In genomic region chr10:75044459-75044858, GRCm38 (mm10) we compare ENCODE assay signal across 21 mouse cellular contexts. TPM values are rescaled to one million over a fixed set of nuclear protein-coding genes. Genes with fewer than 3 reads are reported as not detected.
DNase-seq lines count a peak whose midpoint lies in the region; ATAC-seq and TF ChIP-seq lines count a peak whose summit lies in the region.
"Had no signal": no experiment of that assay in that cellular context is flagged by ENCODE, and none has a peak within 500 bp of the region (broad histone marks: within the 10 kb centered on the region; RNA-seq: fewer than 3 reads in every experiment).

No protein-coding gene starts in this region.

- no peak overlapping the region for H3K27ac ChIP-seq in forebrain, embryonic 12.5 days
- no peak overlapping the region for H3K27ac ChIP-seq in forebrain, embryonic 16.5 days (ENCODE audit: low read length)
- 0 out of 2 replicates have a peak overlapping the region, but pooled peaks have one; percentile 13 for H3K27ac ChIP-seq in midbrain, embryonic 10.5 days (replicated peaks)
- no peak overlapping the region for H3K27ac ChIP-seq in midbrain, embryonic 11.5 days (ENCODE audit: low read depth, low read length)
- no peak overlapping the region for H3K27ac ChIP-seq in liver, embryonic 14.5 days
- no peak overlapping the region for H3K27ac ChIP-seq in stomach, postnatal 0 days (replicated peaks)
- no peak overlapping the region for H3K27ac ChIP-seq in neural tube, embryonic 15.5 days (replicated peaks)
- H3K27ac ChIP-seq: heart, embryonic 15.5 days; left cerebral cortex, adult 2 months; macrophage; neural tube, embryonic 12.5 days had no signal

- 0 out of 2 replicates have a peak, but pooled peaks cover 6% of the 10 kb centered on the region for H3K36me3 ChIP-seq in forebrain, embryonic 12.5 days (replicated peaks)
- H3K36me3 ChIP-seq in forebrain, embryonic 16.5 days (ENCODE audit: control insufficient read depth, insufficient read depth): no peaks in the 10 kb centered on the region
- peaks cover 10% of the 10 kb centered on the region for H3K36me3 ChIP-seq in midbrain, embryonic 10.5 days
- no peaks in the 10 kb centered on the region for H3K36me3 ChIP-seq in midbrain, embryonic 11.5 days (ENCODE audit: control insufficient read depth, insufficient read depth, low read length)
- H3K36me3 ChIP-seq in liver, embryonic 14.5 days (replicated peaks; ENCODE audit: control insufficient read depth, insufficient read depth, low read depth): no peaks in the 10 kb centered on the region
- no peaks in the 10 kb centered on the region for H3K36me3 ChIP-seq in stomach, postnatal 0 days (ENCODE audit: control insufficient read depth, insufficient read depth, low read length)
- peaks cover 15% of the 10 kb centered on the region; the same call in 1 of the 2 replicates for H3K36me3 ChIP-seq in neural tube, embryonic 15.5 days
- H3K36me3 ChIP-seq: heart, embryonic 15.5 days; neural tube, embryonic 12.5 days had no signal

- no peak for TF ChIP-seq CTCF in liver, embryonic 14.5 days (IDR thresholded peaks at IDR 0.05; ENCODE audit: low read depth)
- TF ChIP-seq CTCF in stomach, postnatal 0 days (IDR thresholded peaks at IDR 0.05; ENCODE audit: low read depth): no peak

- no peaks in the 10 kb centered on the region for H3K27me3 ChIP-seq in forebrain, embryonic 12.5 days
- no peaks in the 10 kb centered on the region for H3K27me3 ChIP-seq in forebrain, embryonic 16.5 days (replicated peaks; ENCODE audit: control insufficient read depth, insufficient read depth, low read length)
- H3K27me3 ChIP-seq in midbrain, embryonic 10.5 days (ENCODE audit: low read depth, poor library complexity, severe bottlenecking): no peaks in the 10 kb centered on the region
- H3K27me3 ChIP-seq in midbrain, embryonic 11.5 days (ENCODE audit: control insufficient read depth, insufficient read depth, low read length): no peaks in the 10 kb centered on the region
- no peaks in the 10 kb centered on the region for H3K27me3 ChIP-seq in liver, embryonic 14.5 days (ENCODE audit: control insufficient read depth, insufficient read depth, low read length)
- H3K27me3 ChIP-seq in stomach, postnatal 0 days (ENCODE audit: control insufficient read depth, insufficient read depth, low read length): no peaks in the 10 kb centered on the region
- no peaks in the 10 kb centered on the region for H3K27me3 ChIP-seq in neural tube, embryonic 15.5 days (replicated peaks)
- H3K27me3 ChIP-seq: heart, embryonic 15.5 days; neural tube, embryonic 12.5 days had no signal

- H3K4me3 ChIP-seq in forebrain, embryonic 12.5 days (replicated peaks): no peak overlapping the region
- no peak overlapping the region for H3K4me3 ChIP-seq in forebrain, embryonic 16.5 days (replicated peaks; ENCODE audit: low read length)
- no peak overlapping the region for H3K4me3 ChIP-seq in midbrain, embryonic 10.5 days
- no peak overlapping the region for H3K4me3 ChIP-seq in midbrain, embryonic 11.5 days (ENCODE audit: low read depth, low read length)
- H3K4me3 ChIP-seq in liver, embryonic 14.5 days (ENCODE audit: insufficient read depth in 1 of 2, low read depth in 2 of 2, low read length in 2 of 2): no peak overlapping the region
- no peak overlapping the region for H3K4me3 ChIP-seq in stomach, postnatal 0 days (ENCODE audit: low read depth, low read length)
- no peak overlapping the region for H3K4me3 ChIP-seq in neural tube, embryonic 15.5 days (replicated peaks)
- H3K4me3 ChIP-seq: heart, embryonic 15.5 days; left cerebral cortex, adult 2 months; neural tube, embryonic 12.5 days had no signal

- H3K4me1 ChIP-seq in forebrain, embryonic 12.5 days: peaks cover 4% of the 10 kb centered on the region; the same call in 1 of the 2 replicates
- H3K4me1 ChIP-seq in forebrain, embryonic 16.5 days (replicated peaks; ENCODE audit: control insufficient read depth, insufficient read depth, low read length): no peaks in the 10 kb centered on the region
- H3K4me1 ChIP-seq in midbrain, embryonic 10.5 days: peaks cover 21% of the 10 kb centered on the region
- H3K4me1 ChIP-seq in midbrain, embryonic 11.5 days (ENCODE audit: control insufficient read depth, insufficient read depth, low read length): 0 out of 2 replicates have a peak, but pooled peaks cover 2% of the 10 kb centered on the region
- peaks cover 0 to 18% of the 10 kb centered on the region in 2 experiments; a peak in 2 of 4 replicates for H3K4me1 ChIP-seq in liver, embryonic 14.5 days (replicated peaks; ENCODE audit: control insufficient read depth in 2 of 2, insufficient read depth in 2 of 2, low read length in 1 of 2)
- H3K4me1 ChIP-seq in stomach, postnatal 0 days (replicated peaks; ENCODE audit: control insufficient read depth, insufficient read depth): no peaks in the 10 kb centered on the region
- H3K4me1 ChIP-seq in neural tube, embryonic 15.5 days: no peaks in the 10 kb centered on the region
- H3K4me1 ChIP-seq: heart, embryonic 15.5 days; neural tube, embryonic 12.5 days had no signal

- no peak overlapping the region for H3K4me2 ChIP-seq in forebrain, embryonic 12.5 days
- no peak overlapping the region for H3K4me2 ChIP-seq in forebrain, embryonic 16.5 days (ENCODE audit: low read length)
- no peak overlapping the region for H3K4me2 ChIP-seq in midbrain, embryonic 11.5 days
- H3K4me2 ChIP-seq in liver, embryonic 14.5 days (ENCODE audit: low read depth): no peak overlapping the region
- H3K4me2 ChIP-seq in stomach, postnatal 0 days (replicated peaks; ENCODE audit: low read depth): no peak overlapping the region
- H3K4me2 ChIP-seq in neural tube, embryonic 15.5 days: no peak overlapping the region
- H3K4me2 ChIP-seq: heart, embryonic 15.5 days; neural tube, embryonic 12.5 days had no signal

- 0 out of 2 replicates have a peak, but pooled peaks have one; percentile 17 for ATAC-seq in forebrain, embryonic 12.5 days (ENCODE audit: low FRiP score)
- ATAC-seq in forebrain, embryonic 16.5 days: no peak
- no peak for ATAC-seq in midbrain, embryonic 11.5 days (ENCODE audit: low FRiP score)
- peak; percentile 59 for ATAC-seq in liver, embryonic 14.5 days (ENCODE audit: insufficient read depth)
- ATAC-seq in stomach, postnatal 0 days (ENCODE audit: low FRiP score, low TSS enrichment): 0 out of 2 replicates have a peak, but pooled peaks have one; percentile 33
- ATAC-seq in neural tube, embryonic 15.5 days (ENCODE audit: low FRiP score): no peak
- ATAC-seq: forebrain, embryonic 14.5 days had no signal

- H3K9me3 ChIP-seq in forebrain, embryonic 12.5 days: no peaks in the 10 kb centered on the region
- no peaks in the 10 kb centered on the region for H3K9me3 ChIP-seq in forebrain, embryonic 16.5 days (ENCODE audit: control insufficient read depth, low read length)
- H3K9me3 ChIP-seq in midbrain, embryonic 10.5 days (replicated peaks): no peaks in the 10 kb centered on the region
- no peaks in the 10 kb centered on the region for H3K9me3 ChIP-seq in midbrain, embryonic 11.5 days (ENCODE audit: control insufficient read depth, low read length)
- H3K9me3 ChIP-seq in liver, embryonic 14.5 days (ENCODE audit: control insufficient read depth, low read length): no peaks in the 10 kb centered on the region
- no peaks in the 10 kb centered on the region for H3K9me3 ChIP-seq in stomach, postnatal 0 days (ENCODE audit: control insufficient read depth, low read length)
- H3K9me3 ChIP-seq in neural tube, embryonic 15.5 days (replicated peaks): no peaks in the 10 kb centered on the region
- H3K9me3 ChIP-seq: heart, embryonic 15.5 days; neural tube, embryonic 12.5 days had no signal

- no peak overlapping the region for H3K9ac ChIP-seq in forebrain, embryonic 12.5 days
- H3K9ac ChIP-seq in forebrain, embryonic 16.5 days (replicated peaks; ENCODE audit: low read depth, low read length): no peak overlapping the region
- H3K9ac ChIP-seq in midbrain, embryonic 11.5 days (ENCODE audit: low read length): no peak overlapping the region
- H3K9ac ChIP-seq in liver, embryonic 14.5 days (replicated peaks): no peak overlapping the region
- H3K9ac ChIP-seq in stomach, postnatal 0 days (ENCODE audit: low read length): no peak overlapping the region
- no peak overlapping the region for H3K9ac ChIP-seq in neural tube, embryonic 15.5 days (replicated peaks)
- H3K9ac ChIP-seq: heart, embryonic 15.5 days; neural tube, embryonic 12.5 days had no signal

- DNase-seq in midbrain, embryonic 10.5 days (ENCODE audit: low spot score): no peak
- DNase-seq in midbrain, embryonic 11.5 days (ENCODE audit: low spot score, missing footprints): no peak
- no peak for DNase-seq in liver, embryonic 14.5 days (ENCODE audit: low read depth in 3 of 3, low spot score in 3 of 3)
- DNase-seq in stomach, postnatal 0 days (ENCODE audit: low spot score): no peak
- no peak for DNase-seq in spleen, postnatal 4 days (ENCODE audit: low spot score in 2 of 2)
- DNase-seq: adrenal gland, postnatal 14 days; cerebellum, adult 18-20 months; kidney, adult 18-20 months; kidney, postnatal 25 days; lung, adult 2 months; right cerebral cortex, postnatal 14 days; thymus, postnatal 4 days had no signal

- WGBS in forebrain, embryonic 12.5 days: 49% methylated on average over 7 of the region's 7 CpGs
- WGBS in forebrain, embryonic 16.5 days: 50% methylated on average over 7 of the region's 7 CpGs
- 41% methylated on average over 7 of the region's 7 CpGs for WGBS in midbrain, embryonic 10.5 days
- 44% methylated on average over 7 of the region's 7 CpGs for WGBS in midbrain, embryonic 11.5 days
- WGBS in liver, embryonic 14.5 days (ENCODE audit: insufficient replicate concordance): 14% methylated on average over 7 of the region's 7 CpGs
- 27% methylated on average over 7 of the region's 7 CpGs for WGBS in stomach, postnatal 0 days
- WGBS in neural tube, embryonic 15.5 days: 44% methylated on average over 7 of the region's 7 CpGs

- no peak for TF ChIP-seq EP300 in liver, embryonic 14.5 days (IDR thresholded peaks at IDR 0.05; ENCODE audit: low read depth)
- TF ChIP-seq EP300 in stomach, postnatal 0 days (optimal IDR thresholded peaks at IDR 0.05): no peak

RNA-seq across cellular contexts. Expression of gene Rab36, which starts 7.6 kb away (rescaled TPM):
- polyA plus RNA-seq in forebrain, embryonic 12.5 days (2016; fragmentation: Nextera tagmentation; extraction: Ambion mirVana): 12.2 and 13.5 TPM in 2 replicates
- 14.3 and 16.8 TPM in 2 replicates for polyA plus RNA-seq in forebrain, embryonic 16.5 days (2015; fragmentation: Nextera tagmentation; extraction: Ambion mirVana)
- 9.9 and 10.4 TPM in 2 replicates for polyA plus RNA-seq in midbrain, embryonic 10.5 days (2016; fragmentation: Nextera tagmentation; extraction: Ambion mirVana)
- 4.9 and 6.2 TPM in 2 replicates for polyA plus RNA-seq in midbrain, embryonic 11.5 days (2014; fragmentation: Nextera tagmentation; extraction: Ambion mirVana)
- 2.0 and 2.5 TPM in 2 replicates for polyA plus RNA-seq in liver, embryonic 14.5 days (2012; rRNA removed)
- polyA plus RNA-seq in liver, embryonic 14.5 days (2014; fragmentation: Nextera tagmentation; extraction: Ambion mirVana): 0.70 and 1.1 TPM in 2 replicates
- polyA plus RNA-seq in stomach, postnatal 0 days (2015; fragmentation: Nextera tagmentation; extraction: Ambion mirVana): 1.9 and 2.0 TPM in 2 replicates
- 16.7 and 17.4 TPM in 2 replicates for polyA plus RNA-seq in neural tube, embryonic 15.5 days (2015; fragmentation: Nextera tagmentation; extraction: Ambion mirVana)

RNA-seq across cellular contexts. Expression of gene Rsph14, which starts 12.1 kb away (rescaled TPM):
- polyA plus RNA-seq in forebrain, embryonic 12.5 days (2016; fragmentation: Nextera tagmentation; extraction: Ambion mirVana): 0.72 TPM in 1 of 2 replicates, not detected in the other
- 0.27 and 0.77 TPM in 2 replicates for polyA plus RNA-seq in forebrain, embryonic 16.5 days (2015; fragmentation: Nextera tagmentation; extraction: Ambion mirVana)
- polyA plus RNA-seq in midbrain, embryonic 10.5 days (2016; fragmentation: Nextera tagmentation; extraction: Ambion mirVana): not detected in 2 replicates
- not detected in 2 replicates for polyA plus RNA-seq in midbrain, embryonic 11.5 days (2014; fragmentation: Nextera tagmentation; extraction: Ambion mirVana)
- not detected in 2 replicates for polyA plus RNA-seq in liver, embryonic 14.5 days (2012; rRNA removed)
- not detected in 2 replicates for polyA plus RNA-seq in liver, embryonic 14.5 days (2014; fragmentation: Nextera tagmentation; extraction: Ambion mirVana)
- not detected in 2 replicates for polyA plus RNA-seq in stomach, postnatal 0 days (2015; fragmentation: Nextera tagmentation; extraction: Ambion mirVana)
- polyA plus RNA-seq in neural tube, embryonic 15.5 days (2015; fragmentation: Nextera tagmentation; extraction: Ambion mirVana): 0.46 and 0.58 TPM in 2 replicates
- polyA plus RNA-seq: forebrain, embryonic 14.5 days; heart, embryonic 15.5 days; limb, embryonic 11.5 days; macrophage; neural tube, embryonic 12.5 days had no signal

RNA-seq across cellular contexts. Expression of gene Bcr, which starts 15.9 kb away (rescaled TPM):
- 11.5 TPM in 2 replicates for polyA plus RNA-seq in forebrain, embryonic 12.5 days (2016; fragmentation: Nextera tagmentation; extraction: Ambion mirVana)
- polyA plus RNA-seq in forebrain, embryonic 16.5 days (2015; fragmentation: Nextera tagmentation; extraction: Ambion mirVana): 14.8 and 17.6 TPM in 2 replicates
- polyA plus RNA-seq in midbrain, embryonic 10.5 days (2016; fragmentation: Nextera tagmentation; extraction: Ambion mirVana): 5.1 and 6.9 TPM in 2 replicates
- 7.6 and 9.0 TPM in 2 replicates for polyA plus RNA-seq in midbrain, embryonic 11.5 days (2014; fragmentation: Nextera tagmentation; extraction: Ambion mirVana)
- 3.3 and 3.5 TPM in 2 replicates for polyA plus RNA-seq in liver, embryonic 14.5 days (2012; rRNA removed)
- polyA plus RNA-seq in liver, embryonic 14.5 days (2014; fragmentation: Nextera tagmentation; extraction: Ambion mirVana): 0.85 and 1.3 TPM in 2 replicates
- polyA plus RNA-seq in stomach, postnatal 0 days (2015; fragmentation: Nextera tagmentation; extraction: Ambion mirVana): 4.5 and 4.7 TPM in 2 replicates
- polyA plus RNA-seq in neural tube, embryonic 15.5 days (2015; fragmentation: Nextera tagmentation; extraction: Ambion mirVana): 13.9 and 15.6 TPM in 2 replicates

Comparison
In these comparisons a context has a peak if more than half of its experiments do, and no peak if none do; other contexts are left out.
1. ATAC-seq: peak in forebrain, embryonic 12.5 days (single experiment), liver, embryonic 14.5 days (single experiment) and stomach, postnatal 0 days (single experiment); none in forebrain, embryonic 16.5 days (single experiment), midbrain, embryonic 11.5 days (single experiment) and neural tube, embryonic 15.5 days (single experiment).